Mouse (Mus musculus): ENCODE results near the gene Kcnk10.

The Kcnk10 gene

GRCm38 (mm10) chr12:98571896-98572680 is 6.0 kb downstream of the Kcnk10 start:
- in situ Hi-C loops (cut with MseI, MboI) = no loop called here

- in situ Hi-C loops (cut with MseI, MboI) = no loop called here
Measured at GRCm38 (mm10) chr12:98569380-98569779, 8.7 kb downstream of the Kcnk10 start.

GRCm38 (mm10) chr12:98567877-98568276 is 10.2 kb downstream of the Kcnk10 start:
- in situ Hi-C loops (cut with MseI, MboI) = no loop called here

- in situ Hi-C loops (cut with MseI, MboI) = no loop called here
Measured at GRCm38 (mm10) chr12:98564383-98564782, 13.7 kb downstream of the Kcnk10 start.

- in situ Hi-C loops (cut with MseI, MboI) = no loop called here
Measured at GRCm38 (mm10) chr12:98563261-98563660, 14.8 kb downstream of the Kcnk10 start.

- in situ Hi-C loops (cut with MseI, MboI) = no loop called here
Measured at GRCm38 (mm10) chr12:98562341-98562977, 15.7 kb downstream of the Kcnk10 start.

GRCm38 (mm10) chr12:98560038-98560437 is 18.1 kb downstream of the Kcnk10 start:
- in situ Hi-C loops (cut with MseI, MboI) = no loop called here

- in situ Hi-C loops (cut with MseI, MboI) = no loop called here
Measured at GRCm38 (mm10) chr12:98557013-98557677, 21.0 kb downstream of the Kcnk10 start.

- in situ Hi-C loops (cut with MseI, MboI) = no loop called here
Measured at GRCm38 (mm10) chr12:98549981-98550380, 28.1 kb downstream of the Kcnk10 start.

GRCm38 (mm10) chr12:98548141-98548540 is 30.0 kb downstream of the Kcnk10 start:
- in situ Hi-C loops (cut with MseI, MboI) = no loop called here

- in situ Hi-C loops (cut with MseI, MboI) = no loop called here
Measured at GRCm38 (mm10) chr12:98545875-98546274, 32.2 kb downstream of the Kcnk10 start.

- in situ Hi-C loops (cut with MseI, MboI) = no loop called here
Measured at GRCm38 (mm10) chr12:98545251-98545560, 32.9 kb downstream of the Kcnk10 start.

- in situ Hi-C loops (cut with MseI, MboI) = no loop called here
Measured at GRCm38 (mm10) chr12:98544545-98545250, 33.4 kb downstream of the Kcnk10 start.

GRCm38 (mm10) chr12:98536760-98537159 is 41.4 kb downstream of the Kcnk10 start:
- in situ Hi-C loops (cut with MseI, MboI) = no loop called here

- in situ Hi-C loops (cut with MseI, MboI) = no loop called here
Measured at GRCm38 (mm10) chr12:98536036-98536435, 42.1 kb downstream of the Kcnk10 start.

- in situ Hi-C loops (cut with MseI, MboI) = no loop called here
Measured at GRCm38 (mm10) chr12:98535494-98535901, 42.6 kb downstream of the Kcnk10 start.

GRCm38 (mm10) chr12:98528635-98529034 is 49.5 kb downstream of the Kcnk10 start:
- in situ Hi-C loops (cut with MseI, MboI) = no loop called here

- in situ Hi-C loops (cut with MseI, MboI) = no loop called here
Measured at GRCm38 (mm10) chr12:98525361-98525760, 52.7 kb downstream of the Kcnk10 start.

GRCm38 (mm10) chr12:98524331-98525311 is 53.5 kb downstream of the Kcnk10 start:
- in situ Hi-C loops (cut with MseI, MboI) = no loop called here

- in situ Hi-C loops (cut with MseI, MboI) = no loop called here
Measured at GRCm38 (mm10) chr12:98521311-98521710, 56.8 kb downstream of the Kcnk10 start.

- in situ Hi-C loops (cut with MseI, MboI) = no loop called here
Measured at GRCm38 (mm10) chr12:98520568-98520931, 57.6 kb downstream of the Kcnk10 start.
